Mouse (Mus musculus) midbrain, embryonic 16.5 days (tissue): ENCODE results near the gene Cyp2e1. TPM values are rescaled to one million over a fixed set of nuclear protein-coding genes. Genes with fewer than 3 reads are reported as not detected.
"Not testable (repeated sequence)": the region's sequence is repeated elsewhere in the genome, so short reads cannot be mapped to it uniquely, and the experiment has no call there.

ENCODE experiments used
- ATAC-seq: fragments of 200-750 bp; cut with Nextera tagmentation; 2 replicates; pipeline ENCODE4 v1.8.0; 2017; ENCODE audit warnings: moderate TSS enrichment
- H3K27ac ChIP-seq: fragments of 300-500 bp; sonication (generic); 2 replicates; pipeline ENCODE4 v1.5.1; 2014; ENCODE audit warnings: mild to moderate bottlenecking, low read length, mixed read lengths
- H3K27me3 ChIP-seq: fragments of 300-500 bp; sonication (generic); 2 replicates; pipeline ENCODE4 v1.6.1; 2014; ENCODE audit warnings: low read depth, low read length, mixed read lengths; ENCODE audit not compliant: control insufficient read depth, insufficient read depth
- H3K36me3 ChIP-seq: fragments of 300-500 bp; sonication (generic); 2 replicates; pipeline ENCODE4 v1.6.1; 2014; ENCODE audit warnings: mild to moderate bottlenecking, low read length, moderate library complexity, mixed read lengths; ENCODE audit not compliant: control insufficient read depth, insufficient read depth
- H3K4me1 ChIP-seq: fragments of 300-500 bp; sonication (generic); 2 replicates; pipeline ENCODE4 v1.6.1; 2014; ENCODE audit warnings: mild to moderate bottlenecking, low read length, mixed read lengths; ENCODE audit not compliant: control insufficient read depth, insufficient read depth
- H3K4me2 ChIP-seq: fragments of 300-500 bp; sonication (generic); 2 replicates; pipeline ENCODE4 v1.6.1; 2014; ENCODE audit warnings: mild to moderate bottlenecking, low read length, mixed read lengths
- H3K4me3 ChIP-seq: fragments of 300-500 bp; sonication (generic); 2 replicates; pipeline ENCODE4 v1.5.1; 2014; ENCODE audit warnings: low read depth, mild to moderate bottlenecking, low read length, moderate library complexity, mixed read lengths
- H3K9ac ChIP-seq: fragments of 300-500 bp; sonication (generic); 2 replicates; pipeline ENCODE4 v1.6.1; 2014; ENCODE audit warnings: low read depth, low read length, mixed read lengths
- H3K9me3 ChIP-seq: fragments of 300-500 bp; sonication (generic); replicated peaks from 2 replicates; pipeline ENCODE4 v1.6.1; 2014; ENCODE audit warnings: mild to moderate bottlenecking, low read length, mixed read lengths; ENCODE audit not compliant: control insufficient read depth, poor library complexity, severe bottlenecking
- WGBS: fragments of 180-500 bp; shearing (Covaris S2); extraction: QIAGEN DNeasy Blood & Tissue Kit; methylation state at CpG from one replicate; pipeline ENCODE4 v1.1.7; 2014; 5-methylcytosine and 5-hydroxymethylcytosine counted together
- polyA plus RNA-seq: library from polyadenylated mRNA; unstranded; fragments of >200 nt; fragmentation: Nextera tagmentation; extraction: Ambion mirVana; gene quantifications from 2 replicates; pipeline ENCODE4 v1.2.1, GENCODE M21; 2015

Cyp2e1 gene
- polyA plus RNA-seq, 1 experiment from 2014 or later = not detected

DNA sequence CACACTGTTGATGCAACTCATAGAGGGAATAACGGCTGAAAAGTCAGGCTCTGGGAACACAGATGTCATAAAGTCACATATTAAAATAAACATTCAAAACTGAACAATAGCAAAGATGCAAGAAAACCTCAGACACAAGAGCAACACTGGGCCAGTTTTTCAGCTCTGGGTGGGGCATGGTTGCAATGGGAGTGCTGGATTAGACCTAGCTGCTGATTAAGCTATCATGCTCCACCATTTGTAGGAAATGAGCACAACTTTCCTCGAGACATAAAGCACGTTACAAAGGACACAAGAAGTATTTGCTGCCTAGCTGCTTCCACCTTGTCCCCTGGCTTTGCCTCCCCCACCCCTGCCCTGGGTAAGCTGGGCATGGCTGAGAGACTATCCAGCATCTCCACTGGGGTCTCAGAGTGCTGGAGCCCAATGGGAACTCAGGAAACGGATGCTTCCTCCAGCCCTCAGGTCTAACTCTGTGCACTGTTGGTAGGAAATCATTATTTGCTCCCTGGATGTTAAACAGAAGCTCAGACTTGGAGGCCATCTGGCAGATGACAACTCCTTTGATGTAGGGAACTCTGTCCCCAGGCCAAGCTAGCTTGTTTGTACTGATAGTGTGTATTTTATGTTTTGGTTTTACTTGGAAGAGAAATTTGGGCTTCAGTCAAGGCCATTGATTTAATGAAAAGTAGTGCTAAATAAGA, 7.2 kb upstream of the Cyp2e1 start:
- no peak overlapping the region for H3K4me2 ChIP-seq
- no peak for ATAC-seq
- no peak overlapping the region for H3K9ac ChIP-seq
- H3K9me3 ChIP-seq = no peaks in the 10 kb centered on the region
- no peak overlapping the region for H3K4me3 ChIP-seq
- no peak overlapping the region for H3K27ac ChIP-seq
- H3K36me3 ChIP-seq = no peaks in the 10 kb centered on the region
- WGBS = 80% methylated on average over 4 of the region's 4 CpGs
- no peaks in the 10 kb centered on the region for H3K4me1 ChIP-seq
- H3K27me3 ChIP-seq = no peaks in the 10 kb centered on the region

GRCm38 (mm10) chr7:140760647-140761046, 2.9 kb upstream of the Cyp2e1 start:
- Histone ChIP-seq H3K9ac (no peak overlapping the region), H3K27me3 (no peaks in the 10 kb centered on the region), H3K4me2 (no peak overlapping the region), H3K27ac (no peak overlapping the region), H3K4me1 (no peaks in the 10 kb centered on the region), H3K36me3 (no peaks in the 10 kb centered on the region), H3K4me3 (no peak overlapping the region), H3K9me3 (no peaks in the 10 kb centered on the region)
- ATAC-seq = no peak

DNA sequence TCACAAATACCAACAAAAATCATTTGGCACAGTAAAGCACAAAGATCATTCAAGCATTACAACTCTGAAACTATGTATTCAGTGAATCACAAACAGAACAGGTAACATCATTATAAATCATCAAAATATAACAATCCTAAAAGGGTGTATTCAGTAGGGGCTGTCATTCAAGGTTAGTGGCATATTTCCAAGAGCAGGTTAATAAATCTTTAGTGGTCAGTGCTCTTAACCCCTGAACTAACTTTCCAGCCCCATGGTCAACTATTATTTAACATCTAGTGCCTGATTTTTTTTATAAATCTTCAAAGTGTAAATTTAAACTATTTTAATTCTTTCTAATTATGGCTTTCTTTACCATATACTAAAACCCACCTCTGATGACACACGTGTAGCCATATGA, 1.9 kb downstream of the Cyp2e1 start:
- not testable (repeated sequence) for H3K9me3 ChIP-seq, H3K9ac ChIP-seq, H3K36me3 ChIP-seq, H3K27me3 ChIP-seq, H3K4me2 ChIP-seq, H3K4me1 ChIP-seq, H3K27ac ChIP-seq, H3K4me3 ChIP-seq, ATAC-seq
- WGBS = 85% methylated on average over 1 of the region's 1 CpGs

DNA sequence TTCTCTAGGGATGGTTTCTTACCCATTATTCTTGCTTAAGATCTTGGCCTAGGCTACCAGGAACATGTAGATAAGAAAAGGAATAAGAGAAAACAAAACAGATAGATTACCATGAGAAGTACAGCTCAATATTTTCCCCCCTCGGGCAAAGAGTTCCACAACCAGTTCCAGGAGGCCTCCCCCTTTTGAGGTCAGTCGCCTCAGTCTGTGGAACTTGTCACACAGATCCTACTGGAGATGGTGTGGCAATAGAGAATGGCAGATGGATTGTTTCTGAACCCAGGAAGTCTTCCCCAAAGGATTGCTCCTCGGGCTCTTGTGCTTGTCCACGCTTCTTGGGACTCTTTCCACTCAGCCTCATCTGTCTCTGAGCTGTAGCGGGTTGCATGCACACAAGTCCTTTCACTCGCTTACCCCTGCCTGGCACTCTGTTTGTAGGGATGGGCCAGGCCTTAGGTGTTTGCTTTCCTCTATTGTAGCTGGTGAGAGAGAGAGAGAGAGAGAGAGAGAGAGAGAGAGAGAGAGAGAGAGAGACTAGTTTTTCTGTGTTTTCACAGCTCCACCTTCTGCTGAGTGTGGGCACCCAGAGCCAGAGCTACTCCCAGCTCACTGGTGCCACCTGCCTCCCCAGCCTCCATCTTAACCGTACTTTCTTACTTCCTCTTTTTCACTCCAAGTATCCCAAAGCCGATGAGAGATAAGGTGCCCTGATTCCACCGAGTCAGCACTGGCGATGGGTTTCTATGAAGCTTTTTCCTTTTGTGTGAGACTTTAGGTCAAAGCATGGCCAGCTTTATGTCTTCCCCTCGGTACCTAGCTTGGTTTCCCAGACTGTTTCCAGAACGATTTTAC, 2.6 kb downstream of the Cyp2e1 start:
- 77% methylated on average over 12 of the region's 12 CpGs for WGBS
- ATAC-seq = no peak
- Histone ChIP-seq H3K36me3 (no peaks in the 10 kb centered on the region), H3K9ac (no peak overlapping the region), H3K4me2 (no peak overlapping the region), H3K4me3 (no peak overlapping the region), H3K9me3 (no peaks in the 10 kb centered on the region), H3K4me1 (no peaks in the 10 kb centered on the region), H3K27me3 (no peaks in the 10 kb centered on the region), H3K27ac (no peak overlapping the region)

GRCm38 (mm10) chr7:140780548-140780947, 17.0 kb downstream of the Cyp2e1 start:
- WGBS = 79% methylated on average over 4 of the region's 4 CpGs
- ATAC-seq = no peak
- H3K9ac ChIP-seq = no peak overlapping the region
- no peak overlapping the region for H3K4me3 ChIP-seq
- H3K4me2 ChIP-seq = no peak overlapping the region
- H3K4me1 ChIP-seq = no peaks in the 10 kb centered on the region
- H3K36me3 ChIP-seq = no peaks in the 10 kb centered on the region
- no peaks in the 10 kb centered on the region for H3K9me3 ChIP-seq
- H3K27ac ChIP-seq = no peak overlapping the region
- H3K27me3 ChIP-seq = no peaks in the 10 kb centered on the region

- no peak within 1 kb of the TSS for H3K4me2 ChIP-seq
- no peak for ATAC-seq
- no peak within 1 kb of the TSS for H3K4me3 ChIP-seq
- no peaks in the 10 kb centered on the region for H3K4me1 ChIP-seq
- H3K9ac ChIP-seq = no peak within 1 kb of the TSS
- H3K36me3 ChIP-seq = no peaks in the 10 kb centered on the region
- 89% methylated on average over 33 of the region's 33 CpGs for WGBS
- H3K9me3 ChIP-seq = no peaks in the 10 kb centered on the region
- no peaks in the 10 kb centered on the region for H3K27me3 ChIP-seq
- H3K27ac ChIP-seq = no peak within 1 kb of the TSS
These were observed 24.0 kb downstream of the Cyp2e1 start, which contains the start of gene Syce1 for GRCm38 (mm10) chr7:140787406-140788052. Gene Syce1 (minus strand): TSS chr7:140787852.

DNA sequence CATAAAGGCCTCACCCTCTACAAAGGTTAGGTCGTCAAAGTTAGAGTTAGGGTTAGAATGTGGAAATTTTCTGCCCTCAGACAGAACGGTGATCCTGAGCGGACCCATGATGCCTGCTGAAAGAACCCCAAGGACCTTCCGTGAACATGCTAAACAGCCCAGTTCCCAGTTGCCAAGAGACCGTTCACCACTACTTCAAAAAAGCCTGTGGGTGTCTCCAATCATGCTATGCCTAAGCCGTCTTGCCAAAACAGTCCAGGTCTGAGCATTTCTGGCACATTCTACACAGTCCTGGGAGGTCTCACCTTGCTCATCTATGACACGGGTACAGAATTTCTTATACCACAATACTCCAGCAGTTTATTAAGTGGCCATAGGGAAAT, 24.5 kb downstream of the Cyp2e1 start:
- WGBS = 89% methylated on average over 7 of the region's 7 CpGs
- H3K4me2 ChIP-seq = no peak overlapping the region
- H3K36me3 ChIP-seq = no peaks in the 10 kb centered on the region
- H3K9me3 ChIP-seq = no peaks in the 10 kb centered on the region
- no peak overlapping the region for H3K9ac ChIP-seq
- no peak overlapping the region for H3K27ac ChIP-seq
- no peaks in the 10 kb centered on the region for H3K4me1 ChIP-seq
- H3K27me3 ChIP-seq = no peaks in the 10 kb centered on the region
- H3K4me3 ChIP-seq = no peak overlapping the region
- no peak for ATAC-seq

GRCm38 (mm10) chr7:140793541-140793940, 30.0 kb downstream of the Cyp2e1 start:
- Histone ChIP-seq H3K4me2 (no peak overlapping the region), H3K9me3 (no peaks in the 10 kb centered on the region), H3K4me1 (no peaks in the 10 kb centered on the region), H3K27me3 (no peaks in the 10 kb centered on the region), H3K4me3 (no peak overlapping the region), H3K9ac (no peak overlapping the region), H3K36me3 (no peaks in the 10 kb centered on the region), H3K27ac (no peak overlapping the region)
- ATAC-seq = no peak
- 69% methylated on average over 4 of the region's 4 CpGs for WGBS

DNA sequence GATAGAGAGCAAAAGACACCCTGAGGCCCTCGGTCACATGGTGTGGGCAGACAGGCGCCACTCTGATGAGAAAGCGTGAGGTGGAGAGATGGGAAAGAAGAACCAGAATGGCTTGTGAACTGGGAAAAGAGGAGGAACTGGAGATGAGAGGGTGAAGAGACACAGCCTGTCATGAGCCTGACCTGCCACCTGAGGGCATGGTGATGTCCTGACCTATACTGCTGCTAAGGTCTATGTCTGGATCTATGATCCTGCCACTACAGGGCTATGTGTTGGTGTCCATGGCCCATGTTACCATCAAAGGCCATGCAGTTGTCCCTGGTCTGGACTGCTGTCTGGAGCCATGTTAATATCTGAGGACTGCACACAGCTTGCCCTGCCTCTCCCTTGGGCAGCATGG, 34.1 kb downstream of the Cyp2e1 start:
- Histone ChIP-seq H3K27ac (no peak overlapping the region), H3K36me3 (no peaks in the 10 kb centered on the region), H3K27me3 (no peaks in the 10 kb centered on the region), H3K4me1 (no peaks in the 10 kb centered on the region), H3K4me2 (no peak overlapping the region), H3K9me3 (no peaks in the 10 kb centered on the region), H3K9ac (no peak overlapping the region), H3K4me3 (no peak overlapping the region)
- ATAC-seq = no peak
- WGBS = 90% methylated on average over 3 of the region's 3 CpGs
